Mouse (Mus musculus) cortical plate, adult 2 months (tissue): ENCODE measurements around the gene Gmeb1. TPM values are rescaled to one million over a fixed set of nuclear protein-coding genes. Genes with fewer than 3 reads are reported as not detected.
A peak's percentile ranks its signal among the peaks of the same experiment; 100 is the strongest.

Source experiments
- H3K27ac ChIP-seq: fragments of 200-500 bp; 2 replicates; pipeline ENCODE4 v1.5.1; 2012; ENCODE audit warnings: low read length, control low read depth, inconsistent platforms; ENCODE audit not compliant: insufficient read depth
- H3K4me1 ChIP-seq: fragments of 200-500 bp; 2 replicates; pipeline ENCODE4 v1.6.1; 2011; ENCODE audit warnings: low read length; ENCODE audit not compliant: control insufficient read depth, insufficient read depth
- H3K4me3 ChIP-seq: fragments of 200-500 bp; 2 replicates; pipeline ENCODE4 v1.5.1; 2011; ENCODE audit warnings: mild to moderate bottlenecking, low read length, control low read depth; ENCODE audit not compliant: insufficient read depth
- CTCF ChIP-seq: fragments of 200-500 bp; IDR thresholded peaks from 2 replicates; pipeline ENCODE4 v1.5.1; 2011; ENCODE audit warnings: mild to moderate bottlenecking, control low read depth, low read length; ENCODE audit not compliant: insufficient read depth; ENCODE audit errors: extremely low read depth
- POLR2A ChIP-seq: fragments of 200-500 bp; IDR thresholded peaks from 2 replicates; pipeline ENCODE4 v1.6.1; 2011; ENCODE audit warnings: mild to moderate bottlenecking, low read length, control low read depth; ENCODE audit not compliant: insufficient read depth; ENCODE audit errors: extremely low read depth
- polyA plus RNA-seq: library from polyadenylated mRNA; depleted of rRNA; stranded (reverse); fragments of >200 nt; gene quantifications from 2 replicates; pipeline ENCODE4 v1.2.3, GENCODE M21; 2012

Gene Gmeb1
- polyA plus RNA-seq, 1 experiment: 19.1 TPM

DNA sequence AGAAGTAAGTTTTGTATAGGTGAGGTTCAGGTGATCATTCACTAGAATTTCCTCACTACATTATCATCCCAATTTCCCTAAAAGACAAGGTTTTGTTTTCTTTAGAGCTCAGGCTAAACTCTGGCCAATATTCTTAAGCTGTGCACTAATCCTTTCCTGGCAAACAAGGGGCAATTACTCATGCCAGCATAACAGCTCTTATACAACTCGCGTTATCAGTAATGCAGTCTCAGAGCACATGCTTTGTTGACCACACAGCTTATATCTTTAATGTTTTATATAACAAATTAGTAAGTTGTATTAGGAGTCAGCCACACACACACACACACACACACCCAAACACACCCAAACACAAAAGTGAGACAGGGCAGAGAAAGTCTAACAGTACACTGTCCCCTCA is 51.1 kb downstream of the Gmeb1 start:
- Histone ChIP-seq H3K4me1 (peaks cover 9% of the 10 kb centered on the region), H3K27ac (no peak overlapping the region), H3K4me3 (peak overlapping the region; percentile 42)
- no peak for TF ChIP-seq POLR2A
- TF ChIP-seq CTCF: no peak

GRCm38 (mm10) chr4:132209299-132209698 is 52.1 kb downstream of the Gmeb1 start:
- H3K27ac ChIP-seq: no peak overlapping the region
- H3K4me3 ChIP-seq: no peak overlapping the region
- no peak for TF ChIP-seq CTCF
- TF ChIP-seq POLR2A: no peak
- peaks cover 9% of the 10 kb centered on the region for H3K4me1 ChIP-seq

- TF ChIP-seq POLR2A (no peak), CTCF (no peak)
- no peak overlapping the region for H3K27ac ChIP-seq
- H3K4me3 ChIP-seq: no peak overlapping the region
- H3K4me1 ChIP-seq: peaks cover 9% of the 10 kb centered on the region
Observed at GRCm38 (mm10) chr4:132207280-132207679, 54.1 kb downstream of the Gmeb1 start.

DNA sequence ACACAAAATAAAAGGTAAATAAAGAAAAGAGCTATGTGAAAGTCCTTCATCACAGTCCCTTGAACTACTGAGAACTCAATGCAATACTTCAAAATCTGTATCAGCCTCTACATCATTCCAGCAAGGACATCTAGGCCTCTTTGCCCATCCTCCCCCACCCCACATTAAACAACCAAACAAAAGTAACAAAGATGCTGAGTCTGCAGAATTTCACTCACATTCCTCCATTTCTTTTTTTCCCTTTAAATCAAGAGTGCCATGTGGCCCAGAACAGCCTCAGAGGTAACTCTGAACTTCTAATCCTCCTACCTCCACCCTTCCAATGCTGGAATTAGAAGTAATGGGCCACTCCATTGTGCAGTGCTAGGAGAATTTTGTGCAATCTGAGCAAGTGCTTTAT is 62.6 kb downstream of the Gmeb1 start:
- Histone ChIP-seq H3K4me3 (no peak overlapping the region), H3K27ac (no peak overlapping the region), H3K4me1 (peaks cover 8% of the 10 kb centered on the region; the same call in 1 of the 2 replicates)
- TF ChIP-seq CTCF: no peak
- no peak for TF ChIP-seq POLR2A

DNA sequence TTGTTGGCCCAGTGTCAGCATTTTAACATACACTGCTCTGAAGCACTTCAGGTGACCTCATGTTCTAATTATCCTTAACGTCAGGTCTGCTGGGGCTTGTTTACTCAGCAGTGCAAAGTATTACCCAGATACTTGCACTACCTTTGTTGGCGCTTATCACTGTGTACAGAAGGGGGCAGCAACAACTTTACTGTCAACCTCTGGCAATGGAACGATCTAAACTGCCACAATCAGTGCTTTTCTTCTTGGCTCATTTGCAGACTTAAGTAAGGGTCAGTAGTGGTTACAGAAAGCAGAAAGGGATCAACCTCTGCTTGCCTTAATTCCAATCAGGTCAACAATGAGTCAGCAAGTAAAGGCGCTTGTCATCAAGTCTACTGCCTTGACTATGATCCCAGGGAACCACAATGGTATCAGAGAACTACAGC is 63.1 kb downstream of the Gmeb1 start:
- no peak overlapping the region for H3K4me3 ChIP-seq
- TF ChIP-seq POLR2A: no peak
- TF ChIP-seq CTCF: peak; percentile 29; the same call in 1 of the 2 replicates
- H3K4me1 ChIP-seq: peaks cover 8% of the 10 kb centered on the region; the same call in 1 of the 2 replicates
- no peak overlapping the region for H3K27ac ChIP-seq

DNA sequence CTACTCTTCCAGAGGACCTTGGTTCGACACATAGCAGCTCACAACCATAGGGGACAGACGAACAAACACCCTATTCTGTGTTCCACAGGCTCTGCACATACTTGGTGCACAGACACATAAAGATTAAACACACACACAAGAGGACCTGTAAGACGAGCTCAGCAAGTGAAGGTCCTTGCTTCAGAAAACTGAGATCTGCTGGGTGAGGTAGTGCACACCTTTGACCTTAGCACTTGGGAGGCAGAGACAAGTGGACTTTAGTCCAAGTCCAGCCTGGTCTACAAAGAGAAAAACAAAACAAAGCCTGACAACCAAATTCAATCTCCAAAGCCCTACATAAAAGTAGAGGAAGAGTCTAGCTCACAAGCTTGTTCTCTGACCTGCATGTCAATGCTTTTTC is 66.4 kb downstream of the Gmeb1 start:
- no peak for TF ChIP-seq POLR2A
- TF ChIP-seq CTCF: no peak
- H3K27ac ChIP-seq: no peak overlapping the region
- peaks cover 8% of the 10 kb centered on the region; the same call in 1 of the 2 replicates for H3K4me1 ChIP-seq
- no peak overlapping the region for H3K4me3 ChIP-seq

DNA sequence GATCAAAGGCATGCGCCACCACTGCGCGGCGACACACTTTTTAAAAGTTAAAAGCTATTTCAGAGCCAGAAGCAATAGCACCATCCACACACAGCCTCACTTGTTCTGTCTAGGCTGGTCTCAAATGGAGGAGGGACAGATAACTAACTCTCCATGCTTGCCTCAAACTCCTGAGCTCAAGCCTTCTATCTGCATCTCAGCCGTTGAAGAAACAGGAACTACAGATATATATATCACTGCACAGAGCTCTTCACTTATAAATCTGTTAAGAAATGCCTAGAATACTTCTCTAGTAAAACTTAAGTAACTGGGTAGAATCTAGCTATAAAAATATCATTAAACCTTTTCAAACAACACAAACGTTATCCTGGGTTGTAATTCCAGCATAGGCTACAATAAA is 67.0 kb downstream of the Gmeb1 start:
- Histone ChIP-seq H3K4me1 (peaks cover 8% of the 10 kb centered on the region; the same call in 1 of the 2 replicates), H3K4me3 (no peak overlapping the region), H3K27ac (no peak overlapping the region)
- TF ChIP-seq POLR2A (no peak), CTCF (no peak)

- H3K4me1 ChIP-seq: no peaks in the 10 kb centered on the region
Observed at GRCm38 (mm10) chr4:132187826-132188401, 73.5 kb downstream of the Gmeb1 start.

GRCm38 (mm10) chr4:132183162-132183561 is 78.2 kb downstream of the Gmeb1 start:
- H3K27ac ChIP-seq: no peak overlapping the region
- H3K4me3 ChIP-seq: no peak overlapping the region
- H3K4me1 ChIP-seq: no peaks in the 10 kb centered on the region
- TF ChIP-seq CTCF (no peak), POLR2A (no peak)

More at GRCm38 (mm10) chr4:132187826-132188401, 73.5 kb downstream of the Gmeb1 start:
- no peak overlapping the region for H3K27ac ChIP-seq
- H3K4me3 ChIP-seq: no peak overlapping the region
- no peak for TF ChIP-seq CTCF
- no peak for TF ChIP-seq POLR2A

DNA sequence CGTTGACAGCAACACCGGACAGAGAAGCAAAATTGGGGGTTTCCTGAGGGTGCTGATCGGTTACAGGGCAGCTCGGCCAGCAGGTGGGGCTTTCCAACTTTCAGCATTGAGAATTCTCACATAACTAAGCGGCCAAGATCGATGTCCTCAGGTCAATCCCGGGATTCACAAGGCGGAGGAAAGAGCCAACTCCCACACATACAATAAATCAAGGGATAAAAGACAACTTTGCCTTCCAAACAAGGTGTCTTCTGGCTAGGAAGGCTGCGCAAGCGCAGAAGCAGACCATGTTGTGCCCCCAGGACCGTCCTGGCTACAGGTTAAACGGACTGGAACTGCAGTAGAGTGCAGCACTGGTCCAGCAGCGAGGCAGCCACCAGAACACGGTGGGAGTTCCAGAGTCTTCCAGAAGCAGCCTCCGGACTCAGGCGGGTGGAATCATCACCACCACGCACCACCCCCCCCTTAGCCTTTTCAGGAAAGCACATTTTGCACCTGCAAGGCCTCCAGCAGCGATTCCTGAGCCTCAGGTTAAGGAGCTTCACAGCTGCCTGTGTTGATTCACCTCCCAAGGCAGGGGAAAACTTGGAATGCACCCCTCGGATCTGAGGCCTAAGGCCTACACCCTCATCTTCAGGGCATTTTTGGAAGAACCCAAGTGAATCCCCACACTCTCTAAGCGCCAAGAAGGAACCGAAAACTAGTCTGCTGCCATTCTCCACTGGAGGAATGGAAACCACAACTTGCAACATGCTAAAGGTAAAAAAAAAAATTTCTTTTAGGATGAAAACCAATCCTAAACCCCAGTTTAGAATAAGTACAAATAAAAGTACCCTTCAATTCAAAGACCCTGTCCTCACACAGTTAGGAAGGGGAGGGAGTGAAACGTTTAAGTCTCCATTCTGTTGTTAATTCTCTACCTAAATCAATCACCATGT is 79.4 kb downstream of the Gmeb1 start:
- Histone ChIP-seq H3K4me3 (no peak overlapping the region), H3K27ac (no peak overlapping the region), H3K4me1 (no peaks in the 10 kb centered on the region)
- TF ChIP-seq CTCF (no peak), POLR2A (no peak)
